Mouse (Mus musculus) cortical plate, adult 2 months (tissue): ENCODE measurements around the gene Hspa5.

Experiments
- CTCF ChIP-seq: fragments of 200-500 bp; IDR thresholded peaks from 2 replicates; pipeline ENCODE4 v1.5.1; 2011; ENCODE audit warnings: mild to moderate bottlenecking, control low read depth, low read length; ENCODE audit not compliant: insufficient read depth; ENCODE audit errors: extremely low read depth
- POLR2A ChIP-seq: fragments of 200-500 bp; IDR thresholded peaks from 2 replicates; pipeline ENCODE4 v1.6.1; 2011; ENCODE audit warnings: mild to moderate bottlenecking, low read length, control low read depth; ENCODE audit not compliant: insufficient read depth; ENCODE audit errors: extremely low read depth

GRCm38 (mm10) chr2:34754551-34755358, 17.0 kb upstream of the Hspa5 start, which contains the start of gene Gapvd1:
- no peak for TF ChIP-seq CTCF
- TF ChIP-seq POLR2A: no peak
